Mouse (Mus musculus) NIH3T3 (cell line): ENCODE data around the gene Ppp4r1.

Source experiments
- DNase-seq: peaks from one replicate; pipeline ENCODE4 v3.0.0-alpha.2; 2012; ENCODE audit warnings: low read depth

Gene Ppp4r1

DNA sequence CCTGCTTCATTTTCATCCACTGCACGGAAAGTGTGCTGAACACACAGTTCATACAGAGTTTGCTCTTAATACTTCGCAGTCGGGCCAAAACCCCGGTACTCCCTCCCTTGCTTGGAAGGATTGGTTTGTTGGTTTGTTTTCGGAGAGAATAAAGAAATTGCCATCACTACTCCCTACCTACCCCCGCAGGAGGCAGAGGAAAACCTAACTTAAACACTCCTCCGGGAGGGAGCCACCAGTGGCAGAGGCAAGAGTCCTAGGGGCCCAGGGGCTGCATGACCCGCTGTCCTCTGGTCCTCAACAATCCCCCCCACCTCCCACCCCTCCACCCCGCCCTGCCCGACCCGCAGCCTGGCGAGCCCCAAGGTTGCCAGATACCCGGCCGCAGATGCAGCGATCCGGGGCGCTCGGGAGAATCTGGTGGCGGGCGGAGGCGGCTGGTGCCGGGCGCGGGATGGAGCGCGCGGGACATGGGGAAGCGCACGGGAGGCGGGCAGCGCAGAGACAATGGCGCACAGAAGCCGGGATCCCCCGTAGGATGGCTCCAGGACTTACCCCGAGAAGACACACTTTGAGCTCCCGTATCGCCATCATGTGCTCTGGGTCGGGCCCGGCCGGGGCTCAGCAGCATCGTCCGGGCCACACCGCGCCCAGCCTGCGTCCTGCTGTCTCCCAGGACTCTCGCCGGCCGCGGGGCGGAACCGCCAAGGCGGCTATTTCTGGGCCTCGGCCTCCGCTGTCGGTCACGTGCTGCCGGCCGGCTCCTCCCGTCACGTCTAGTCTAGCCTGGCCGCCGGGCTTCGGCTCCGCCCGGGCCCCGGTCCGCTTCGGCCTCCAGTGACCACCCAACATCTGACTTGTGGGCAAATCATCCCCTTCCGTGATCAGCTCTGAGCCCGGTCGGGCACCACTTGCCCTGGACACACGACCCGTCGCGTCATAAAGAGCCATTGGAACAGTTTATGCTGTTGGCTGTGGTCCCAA is 10.1 kb upstream of the Ppp4r1 start, which contains the start of gene Rab31:
Rab31 (minus strand) TSS at position 802 of the 984 bp plus-strand sequence.
- DNase-seq, result peak; percentile 91

- peak; percentile 66 for DNase-seq
These were observed 8.8 kb upstream of the Ppp4r1 start for GRCm38 (mm10) chr17:65773617-65774016.

GRCm38 (mm10) chr17:65774439-65774838 is 7.9 kb upstream of the Ppp4r1 start:
- DNase-seq, result no peak

GRCm38 (mm10) chr17:65776228-65776627 is 6.1 kb upstream of the Ppp4r1 start:
- DNase-seq, result no peak

DNA sequence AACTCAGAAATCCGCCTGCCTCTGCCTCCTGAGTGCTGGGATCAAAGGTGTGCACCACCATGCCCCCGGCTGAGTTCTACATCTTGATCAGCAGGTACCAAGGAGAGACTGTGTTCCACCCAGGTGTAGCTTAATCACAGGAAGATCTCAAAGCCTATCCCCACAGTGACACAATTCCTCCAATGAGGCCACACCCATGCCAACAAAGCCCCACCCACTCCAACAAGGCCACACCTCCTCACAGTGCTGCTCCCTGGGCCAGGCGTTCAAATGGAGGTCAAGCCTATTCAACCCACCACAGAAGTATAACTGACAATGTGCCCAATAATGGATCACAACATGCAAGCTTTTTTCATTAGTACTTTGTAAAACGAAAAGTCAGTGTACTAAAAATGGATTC is 4.9 kb upstream of the Ppp4r1 start:
- no peak for DNase-seq

- DNase-seq, result no peak
These were observed 1.4 kb upstream of the Ppp4r1 start for GRCm38 (mm10) chr17:65780970-65781369.

DNA sequence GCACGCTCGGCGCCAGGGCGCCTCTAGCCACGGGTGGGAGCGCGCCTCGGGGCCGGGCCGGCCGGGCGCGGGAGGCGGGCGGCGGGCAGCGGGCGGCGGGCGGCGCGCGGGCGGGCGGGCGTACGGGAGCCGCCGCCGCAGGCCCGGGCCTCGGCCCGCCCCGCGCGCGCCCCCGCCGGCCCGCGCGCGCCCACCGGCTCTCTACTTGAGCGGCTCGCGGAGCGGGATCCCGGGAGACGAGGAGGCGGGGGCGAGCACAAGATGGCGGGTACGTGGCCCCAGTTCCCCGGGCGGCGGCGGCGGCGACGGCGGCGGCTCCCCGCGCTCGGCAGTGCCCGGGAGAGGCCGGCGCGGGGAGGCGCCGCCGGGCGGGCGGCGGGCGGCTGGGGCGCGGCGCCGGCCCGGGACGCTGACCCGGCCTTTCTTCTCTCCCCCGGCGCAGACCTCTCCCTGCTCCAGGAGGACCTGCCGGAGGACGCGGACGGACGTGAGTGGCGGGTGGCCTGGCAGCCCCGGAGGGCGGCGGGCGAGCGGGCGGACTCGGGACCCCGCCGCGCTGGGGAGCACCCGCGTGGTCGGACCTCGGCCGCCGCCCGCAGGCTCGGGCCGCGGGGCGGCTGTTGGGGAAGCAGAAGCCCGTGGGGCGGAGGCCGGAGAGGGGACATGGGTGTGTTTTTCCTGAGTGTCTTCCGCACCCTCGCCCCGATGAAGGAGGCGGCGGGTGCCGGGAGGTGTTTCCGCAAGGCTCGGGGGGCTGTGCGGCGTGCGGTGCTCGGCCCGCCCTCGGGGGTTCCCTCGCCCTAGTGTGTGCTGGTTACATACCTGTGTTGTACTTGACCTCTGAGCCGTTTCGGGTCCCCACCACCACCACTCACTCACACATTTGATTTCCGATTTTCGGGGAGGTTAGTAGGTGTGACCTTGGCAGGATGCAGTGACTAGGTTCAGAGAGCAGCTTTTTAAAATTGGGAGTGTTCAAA is 1.1 kb downstream of the Ppp4r1 start:
- peak; percentile 86 for DNase-seq

GRCm38 (mm10) chr17:65784610-65785140 is 2.3 kb downstream of the Ppp4r1 start:
- peak; percentile 60 for DNase-seq

DNA sequence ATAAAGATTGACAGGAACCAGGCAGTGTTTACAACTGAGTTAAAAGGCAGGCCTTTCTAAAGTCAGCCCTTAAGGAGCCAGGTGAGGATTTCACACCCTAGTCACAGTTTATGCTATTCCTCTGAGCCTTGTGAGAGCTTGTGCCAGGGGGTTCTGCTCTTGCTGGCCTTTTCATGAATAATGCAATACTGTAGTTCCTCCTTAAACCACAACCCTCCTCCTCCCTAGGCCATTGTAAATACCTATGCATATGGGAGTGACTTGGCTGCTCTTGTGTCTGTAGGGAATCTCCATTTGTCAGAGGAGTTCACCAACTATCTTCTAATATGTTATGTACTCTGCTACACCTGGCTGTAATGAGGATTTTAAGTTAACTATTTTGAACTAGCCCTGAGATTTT is 3.3 kb downstream of the Ppp4r1 start:
- no peak for DNase-seq

- no peak for DNase-seq
These were observed 3.9 kb downstream of the Ppp4r1 start for GRCm38 (mm10) chr17:65786225-65786624.

GRCm38 (mm10) chr17:65787261-65787660 is 4.9 kb downstream of the Ppp4r1 start:
- DNase-seq, result no peak

GRCm38 (mm10) chr17:65788542-65789291 is 6.3 kb downstream of the Ppp4r1 start:
- peak; percentile 28 for DNase-seq

GRCm38 (mm10) chr17:65789576-65789975 is 7.2 kb downstream of the Ppp4r1 start:
- no peak for DNase-seq

DNA sequence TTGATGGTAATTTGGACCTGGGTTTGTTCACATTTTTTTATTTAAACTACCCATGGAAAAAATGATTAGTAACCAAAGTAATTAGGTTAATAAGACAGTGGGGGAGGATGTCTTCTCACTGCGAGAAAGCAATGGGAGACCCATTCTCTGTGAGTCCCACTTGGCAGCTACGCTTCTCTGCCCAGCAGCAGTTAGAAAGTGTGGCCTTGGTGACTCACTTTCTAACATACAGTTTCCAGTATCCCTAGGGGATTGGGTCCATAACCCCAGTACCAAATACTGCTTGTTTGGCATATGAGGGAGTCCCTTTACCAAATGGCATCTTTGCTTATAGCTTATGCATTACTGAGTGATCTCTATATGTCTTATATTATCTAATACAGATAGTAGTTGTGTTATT is 8.8 kb downstream of the Ppp4r1 start:
- peak; percentile 55 for DNase-seq

DNA sequence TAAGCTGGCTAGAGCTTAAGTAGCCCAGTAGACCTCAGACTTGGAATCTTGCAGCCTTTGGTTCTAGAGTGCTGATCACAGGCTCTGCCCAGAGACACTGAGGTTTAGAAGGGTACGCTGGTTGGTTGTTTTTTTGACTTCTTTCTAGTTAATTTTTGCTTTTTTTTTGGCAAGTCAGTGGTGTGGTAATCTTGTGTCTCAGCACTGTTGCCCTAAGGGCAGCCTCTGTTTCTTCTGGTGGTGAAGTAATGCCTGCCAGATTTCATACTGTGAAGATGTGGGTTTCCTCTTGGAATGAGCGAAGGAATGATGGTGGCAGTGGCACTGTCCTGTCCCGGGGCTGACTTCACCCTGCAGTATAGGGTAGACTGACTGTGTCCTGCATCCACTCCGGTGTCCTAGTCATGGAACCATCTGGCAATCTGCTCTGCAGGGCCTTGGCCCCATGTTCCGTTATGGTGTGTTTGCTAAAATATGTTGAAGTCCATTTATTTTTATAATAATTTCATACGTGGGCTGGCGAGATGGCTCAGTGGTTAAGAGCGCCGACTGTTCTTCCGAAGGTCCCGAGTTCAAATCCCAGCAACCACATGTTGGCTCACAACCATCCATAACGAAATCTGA is 11.0 kb downstream of the Ppp4r1 start:
- no peak for DNase-seq

- no peak for DNase-seq
These were observed 11.9 kb downstream of the Ppp4r1 start for GRCm38 (mm10) chr17:65794096-65794850.

- DNase-seq, result no peak
These were observed 13.7 kb downstream of the Ppp4r1 start for GRCm38 (mm10) chr17:65796056-65796455.

GRCm38 (mm10) chr17:65798446-65798845 is 16.1 kb downstream of the Ppp4r1 start:
- DNase-seq, result no peak

- DNase-seq, result no peak
These were observed 17.0 kb downstream of the Ppp4r1 start for GRCm38 (mm10) chr17:65799353-65799752.

DNA sequence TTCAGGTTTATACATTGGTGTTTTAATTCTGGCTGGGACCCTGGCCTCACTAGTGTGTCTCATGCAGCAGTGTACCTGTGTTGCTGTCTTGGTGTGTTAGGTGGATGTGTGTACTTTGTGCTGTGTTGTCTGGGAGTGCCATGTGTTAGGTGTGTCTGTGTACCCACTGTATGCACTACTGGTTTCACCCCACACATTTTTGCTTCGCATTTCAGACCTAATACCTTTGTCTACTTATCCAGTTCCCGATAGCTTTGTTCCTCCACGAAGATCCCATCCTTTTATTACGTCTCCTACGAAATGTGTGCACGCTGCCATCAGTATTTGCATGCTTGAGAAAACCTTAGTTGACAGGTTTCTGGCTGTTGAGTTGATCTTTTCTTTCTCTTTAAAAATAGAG is 18.1 kb downstream of the Ppp4r1 start:
- DNase-seq, result no peak
